Mouse (Mus musculus): ENCODE data around the gene Hist1h4f.
"Not testable (repeated sequence)": the region's sequence is repeated elsewhere in the genome, so short reads cannot be mapped to it uniquely, and the experiment has no call there.

Gene Hist1h4f

DNA sequence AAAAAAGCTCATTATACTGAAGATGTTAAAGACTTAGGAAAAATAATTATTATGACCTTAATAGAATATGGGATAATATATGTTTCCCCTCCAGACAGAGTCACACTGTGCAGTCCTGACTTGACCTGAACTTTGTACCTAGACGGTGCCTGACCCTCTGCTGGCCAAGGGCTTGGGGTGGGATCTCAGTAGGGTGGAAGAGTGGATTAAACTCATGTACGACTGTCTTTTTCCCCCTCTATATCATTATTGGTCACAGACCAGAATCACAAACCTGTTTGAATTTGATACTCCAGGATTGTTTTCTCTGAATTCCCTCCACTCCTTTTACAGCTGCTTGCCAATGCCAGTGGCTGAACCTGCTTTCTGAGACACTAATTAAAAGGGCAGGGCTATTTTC is 9.3 kb upstream of the Hist1h4f start:
- in situ Hi-C loops (cut with MboI), result not testable (repeated sequence)

DNA sequence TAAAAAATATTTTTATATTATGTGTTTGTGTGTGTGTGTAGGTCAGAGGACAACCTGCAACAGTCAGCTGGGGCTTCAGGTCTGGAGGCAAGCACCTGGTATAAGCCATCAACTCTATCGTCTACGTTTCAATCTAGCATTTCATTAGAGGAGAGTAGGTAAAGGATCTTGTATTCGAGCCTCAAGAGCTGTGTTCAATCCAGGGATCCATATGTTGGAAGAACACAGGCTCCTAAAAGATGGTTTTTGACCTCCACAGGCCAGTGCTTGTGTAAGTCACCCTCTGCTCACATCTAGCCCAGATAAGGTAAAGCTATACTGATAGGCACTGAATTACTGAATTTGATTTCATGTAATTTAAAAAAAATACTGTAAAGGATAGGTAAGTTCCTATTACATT is 5.5 kb upstream of the Hist1h4f start:
- in situ Hi-C loops (cut with MboI), result loop anchor here (10.0 kb wide), 2 partner anchors 188 to 1732 kb away; partner anchors contain the start of genes Hist1h2bb and Hist1h3c

DNA sequence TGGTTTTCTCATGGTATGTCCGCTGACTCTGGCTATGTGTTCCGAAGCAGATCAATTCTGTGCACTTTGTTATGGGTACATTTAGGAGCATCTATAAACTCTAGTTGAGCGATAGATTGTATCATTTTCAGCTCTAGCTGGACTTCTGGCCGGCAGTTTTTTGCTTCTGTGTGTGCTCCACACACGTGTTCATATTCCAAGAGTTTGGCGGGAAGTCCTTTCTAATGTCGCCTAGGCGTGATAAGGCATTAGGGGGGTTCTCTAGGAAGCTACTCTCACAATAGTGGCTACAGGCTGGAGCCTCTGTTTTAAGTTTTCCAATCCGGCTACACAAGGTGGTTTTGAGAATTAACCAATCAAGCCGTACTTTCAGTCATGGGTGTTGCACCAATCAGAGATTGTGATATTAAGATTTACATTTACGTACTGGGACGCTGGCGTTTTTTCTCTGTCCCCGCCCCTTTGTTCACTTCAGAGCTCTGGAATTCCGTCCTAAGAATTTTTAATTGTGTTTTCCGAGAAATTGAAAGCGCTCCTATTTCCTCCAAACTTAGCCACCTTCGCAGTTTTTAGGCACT is 4.5 kb upstream of the Hist1h4f start:
- in situ Hi-C loops (cut with MboI), result loop anchor here (10.0 kb wide), 2 partner anchors 189 to 1731 kb away; partner anchors contain the start of genes Hist1h2bb and Hist1h3c

GRCm38 (mm10) chr13:23554925-23555838 is 3.7 kb upstream of the Hist1h4f start:
- in situ Hi-C loops (cut with MboI), result loop anchor here (10.0 kb wide), 2 partner anchors 190 to 1730 kb away; partner anchors contain the start of genes Hist1h2bb and Hist1h3c

- in situ Hi-C loops (cut with MboI), result loop anchor here (10.0 kb wide), 2 partner anchors 190 to 1730 kb away; partner anchors contain the start of genes Hist1h2bb and Hist1h3c
Measured at GRCm38 (mm10) chr13:23554393-23554792, 2.9 kb upstream of the Hist1h4f start.

- in situ Hi-C loops (cut with MboI), result loop anchor here (10.0 kb wide), 2 partner anchors 192 to 1728 kb away; partner anchors contain the start of genes Hist1h2bb and Hist1h3c
Measured at GRCm38 (mm10) chr13:23552962-23553361, 1.5 kb upstream of the Hist1h4f start, which contains the start of gene Hist1h1d. Gene Hist1h1d (plus strand): TSS chr13:23553262.

- in situ Hi-C loops (cut with MboI), result loop anchor here (10.0 kb wide), 2 partner anchors 193 to 1727 kb away; partner anchors contain the start of genes Hist1h2bb and Hist1h3c
Measured at GRCm38 (mm10) chr13:23551931-23552914, 775 bp upstream of the Hist1h4f start.

DNA sequence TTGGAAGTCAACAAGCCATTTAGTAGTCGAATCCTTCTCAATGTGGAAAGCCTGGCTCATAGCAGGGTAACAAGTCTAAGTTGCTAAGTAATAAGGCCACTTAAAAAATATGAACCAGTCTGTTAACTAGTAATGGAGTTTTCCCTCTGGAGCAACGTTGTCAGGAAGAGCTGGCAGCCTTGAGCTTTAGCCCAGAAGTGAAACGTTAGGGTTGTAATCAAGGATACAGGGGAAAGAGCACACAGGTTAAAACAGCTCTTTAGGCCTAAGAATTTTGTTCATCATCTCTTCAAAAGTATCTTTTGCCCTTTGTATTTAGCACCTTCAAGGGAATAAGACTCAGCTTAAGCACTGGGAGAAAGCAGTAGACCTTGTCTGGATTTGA is 695 bp downstream of the Hist1h4f start:
- in situ Hi-C loops (cut with MboI), result loop anchor here (10.0 kb wide), 2 partner anchors 194 to 1726 kb away; partner anchors contain the start of genes Hist1h2bb and Hist1h3c

DNA sequence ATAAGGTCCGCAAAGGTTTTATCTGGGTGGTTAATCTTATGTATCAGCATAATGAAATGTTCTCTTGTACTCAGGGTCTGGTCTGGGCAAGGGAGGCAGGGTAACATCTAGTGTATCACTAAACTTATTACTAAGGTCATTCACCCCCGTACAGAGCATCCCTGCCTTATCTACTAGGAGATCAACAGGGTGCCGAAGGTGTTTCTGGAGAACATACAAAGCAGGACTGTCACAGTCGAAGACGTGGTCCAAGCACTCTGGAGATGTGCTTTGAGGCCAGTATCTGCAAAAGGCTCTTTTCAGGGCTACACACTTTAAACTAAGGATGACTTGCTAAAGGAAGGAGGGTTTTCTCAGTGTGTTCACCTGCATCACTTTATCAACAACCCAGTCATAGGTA is 4.8 kb downstream of the Hist1h4f start:
- in situ Hi-C loops (cut with MboI), result no loop called here

GRCm38 (mm10) chr13:23544787-23545120 is 6.7 kb downstream of the Hist1h4f start:
- in situ Hi-C loops (cut with MboI), result not testable (repeated sequence)

GRCm38 (mm10) chr13:23543965-23544786 is 7.3 kb downstream of the Hist1h4f start, which contains the start of gene Hist1h3f:
Gene Hist1h3f (plus strand): TSS chr13:23544052.
- in situ Hi-C loops (cut with MboI), result no loop called here

DNA sequence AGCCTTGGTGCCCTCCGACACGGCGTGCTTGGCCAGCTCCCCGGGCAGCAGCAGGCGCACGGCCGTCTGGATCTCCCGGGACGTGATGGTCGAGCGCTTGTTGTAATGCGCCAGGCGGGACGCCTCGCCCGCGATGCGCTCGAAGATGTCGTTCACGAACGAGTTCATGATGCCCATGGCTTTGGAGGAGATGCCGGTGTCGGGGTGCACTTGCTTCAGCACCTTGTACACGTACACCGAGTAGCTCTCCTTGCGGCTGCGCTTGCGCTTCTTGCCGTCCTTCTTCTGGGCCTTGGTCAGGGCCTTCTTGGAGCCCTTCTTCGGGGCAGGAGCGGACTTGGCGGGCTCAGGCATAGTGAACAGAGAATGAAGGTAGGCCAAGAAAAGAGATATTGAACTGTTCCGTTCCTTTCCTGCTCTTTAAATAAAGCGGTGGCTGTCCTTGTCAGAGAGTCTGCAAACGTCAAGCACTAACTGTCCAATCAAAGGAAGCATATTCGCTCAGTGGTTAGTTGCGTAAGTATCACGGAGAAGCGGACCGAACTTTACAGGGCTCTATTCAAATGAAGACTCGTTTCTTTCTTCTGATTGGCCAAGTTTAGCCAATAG is 8.3 kb downstream of the Hist1h4f start, which contains the start of gene Hist1h2bh:
TSS of gene Hist1h2bh (minus strand) at position 394 of the 609 bp plus-strand sequence.
- in situ Hi-C loops (cut with MboI), result not testable (repeated sequence)

- in situ Hi-C loops (cut with MboI), result not testable (repeated sequence)
Measured at GRCm38 (mm10) chr13:23542225-23542980, 9.0 kb downstream of the Hist1h4f start.

- in situ Hi-C loops (cut with MboI), result no loop called here
Measured at GRCm38 (mm10) chr13:23541497-23541896, 10.0 kb downstream of the Hist1h4f start.

DNA sequence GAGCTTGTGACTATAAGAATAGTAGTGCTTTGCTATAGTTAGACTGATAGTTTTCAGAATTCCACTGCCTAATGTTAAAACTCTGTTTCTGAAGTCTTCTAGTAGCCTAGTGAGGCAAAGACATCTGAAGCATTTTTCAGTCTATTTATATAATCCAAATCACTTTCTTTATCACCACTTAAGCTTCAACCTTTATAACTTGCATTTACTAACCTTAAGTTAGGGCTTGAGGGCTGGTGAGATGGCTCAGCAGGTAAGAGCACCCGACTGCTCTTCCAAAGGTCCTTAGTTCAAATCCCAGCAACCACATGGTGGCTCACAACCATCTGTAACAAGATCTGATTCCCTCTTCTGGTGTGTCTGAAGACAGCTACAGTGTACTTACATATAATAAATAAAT is 11.6 kb downstream of the Hist1h4f start:
- in situ Hi-C loops (cut with MboI), result not testable (repeated sequence)

- in situ Hi-C loops (cut with MboI), result no loop called here
Measured at GRCm38 (mm10) chr13:23538249-23538648, 13.2 kb downstream of the Hist1h4f start.

GRCm38 (mm10) chr13:23537006-23537710 is 14.3 kb downstream of the Hist1h4f start:
- in situ Hi-C loops (cut with MboI), result no loop called here

DNA sequence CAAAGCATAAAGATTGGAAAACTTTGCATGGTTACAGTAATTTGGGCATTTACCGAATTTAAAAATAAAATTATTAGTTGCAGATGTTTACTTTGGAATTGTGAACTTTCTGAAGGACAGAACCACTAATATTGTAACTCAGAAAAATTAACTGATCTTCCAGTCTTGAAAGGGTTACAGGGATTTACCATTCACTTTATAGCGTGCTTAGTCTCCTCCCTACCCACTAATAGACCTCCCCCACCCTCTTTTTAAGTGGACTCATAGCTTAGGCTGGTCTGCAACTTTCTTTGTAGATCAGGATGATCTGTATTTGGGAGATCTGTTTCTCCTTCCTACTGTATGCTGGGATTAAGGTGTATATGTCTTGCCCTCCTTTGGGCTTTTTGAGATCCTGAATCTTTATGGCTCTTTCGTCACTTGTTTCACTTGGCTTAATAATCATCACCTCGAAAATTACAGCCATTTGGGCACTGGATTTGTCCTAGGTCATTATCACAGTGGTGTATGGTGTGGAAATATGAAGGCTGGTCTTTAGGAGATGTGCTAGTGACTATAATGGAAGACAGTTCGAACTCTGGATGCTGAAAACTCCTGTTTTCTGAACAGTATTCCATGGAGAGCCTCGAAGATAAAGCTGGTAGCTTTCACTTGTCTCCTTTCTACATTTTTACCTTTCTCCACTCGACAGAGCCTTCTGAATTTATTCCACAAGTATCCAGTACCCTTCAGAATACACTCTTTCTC is 15.2 kb downstream of the Hist1h4f start:
- in situ Hi-C loops (cut with MboI), result no loop called here

Measured in mature B cell (primary cell).